In genomic region chr7:141392552-141393222, GRCm38 (mm10) we compare ENCODE assay signal across 8 mouse cellular contexts. TPM values are rescaled to one million over a fixed set of nuclear protein-coding genes. Genes with fewer than 3 reads are reported as not detected.
DNase-seq lines count a peak whose midpoint lies in the region; ATAC-seq and TF ChIP-seq lines count a peak whose summit lies in the region.

No protein-coding gene starts in this region.

- intact Hi-C loops in left cerebral cortex, postnatal 14 days (cut with DNase I) = no loop called here

- peak overlapping the region; percentile 58; the same call in 1 of the 2 replicates for H3K27ac ChIP-seq in cerebellum, adult 2 months (ENCODE audit: insufficient read depth, low read length)
- H3K27ac ChIP-seq in MEL (ENCODE audit: control insufficient read depth, low read depth, low read length) = peak overlapping the region; percentile 97
- no peak overlapping the region; the same call in 1 of the 2 replicates for H3K27ac ChIP-seq in forebrain, embryonic 14.5 days (ENCODE audit: low read depth, low read length)
- H3K27ac ChIP-seq in liver, embryonic 14.5 days = peak overlapping the region; percentile 99
- H3K27ac ChIP-seq in stomach, embryonic 14.5 days (ENCODE audit: low read length) = peak overlapping the region; percentile 52; the same call in 1 of the 2 replicates

- ATAC-seq in forebrain, embryonic 14.5 days = no peak
- ATAC-seq in liver, embryonic 14.5 days (ENCODE audit: insufficient read depth) = peak; percentile 46
- ATAC-seq in stomach, embryonic 14.5 days (ENCODE audit: insufficient number of reproducible peaks, insufficient read depth, low FRiP score, low read depth) = peak; percentile 30; the same call in 1 of the 2 replicates

- H3K4me2 ChIP-seq in forebrain, embryonic 14.5 days (ENCODE audit: low read length) = peak overlapping the region; percentile 95
- H3K4me2 ChIP-seq in liver, embryonic 14.5 days (ENCODE audit: low read depth) = peak overlapping the region; percentile 98
- peak overlapping the region; percentile 94 for H3K4me2 ChIP-seq in stomach, embryonic 14.5 days (replicated peaks; ENCODE audit: low read depth, low read length)

- H3K27me3 ChIP-seq in cerebellum, adult 2 months (ENCODE audit: control insufficient read depth, insufficient read depth, low read length) = no peaks in the 10 kb centered on the region
- H3K27me3 ChIP-seq in MEL (ENCODE audit: control insufficient read depth in 1 of 2, insufficient read depth in 2 of 2, low read length in 2 of 2) = no peaks in the 10 kb centered on the region
- no peaks in the 10 kb centered on the region for H3K27me3 ChIP-seq in forebrain, embryonic 14.5 days (replicated peaks; ENCODE audit: control insufficient read depth, insufficient read depth, low read length)
- no peaks in the 10 kb centered on the region for H3K27me3 ChIP-seq in liver, embryonic 14.5 days (ENCODE audit: control insufficient read depth, insufficient read depth, low read length)
- no peaks in the 10 kb centered on the region for H3K27me3 ChIP-seq in stomach, embryonic 14.5 days (ENCODE audit: control insufficient read depth, insufficient read depth, low read length)

- peaks cover 25% of the 10 kb centered on the region for H3K79me2 ChIP-seq in MEL (ENCODE audit: control insufficient read depth, insufficient read depth, low read length, poor library complexity)

- peak overlapping the region; percentile 74 for H3K9ac ChIP-seq in MEL (ENCODE audit: control insufficient read depth, low read depth, low read length, poor library complexity, severe bottlenecking)
- H3K9ac ChIP-seq in forebrain, embryonic 14.5 days (ENCODE audit: low read length) = peak overlapping the region; percentile 74
- peak overlapping the region; percentile 97 for H3K9ac ChIP-seq in liver, embryonic 14.5 days (replicated peaks)
- H3K9ac ChIP-seq in stomach, embryonic 14.5 days (replicated peaks; ENCODE audit: low read depth, low read length) = peak overlapping the region; percentile 52

- TF ChIP-seq EP300 in MEL (IDR thresholded peaks at IDR 0.05; ENCODE audit: low read depth in 1 of 2, low read length in 2 of 2) = peak; percentile 82 to 85
- peak; percentile 76 for TF ChIP-seq EP300 in liver, embryonic 14.5 days (IDR thresholded peaks at IDR 0.05; ENCODE audit: low read depth)

- peaks cover 6% of the 10 kb centered on the region for H3K4me1 ChIP-seq in cerebellum, adult 2 months (ENCODE audit: control insufficient read depth, insufficient read depth, low read length)
- peaks cover 13 to 29% of the 10 kb centered on the region in 2 experiments for H3K4me1 ChIP-seq in MEL (ENCODE audit: control insufficient read depth in 1 of 2, insufficient read depth in 2 of 2, low read length in 2 of 2)
- peaks cover 9% of the 10 kb centered on the region for H3K4me1 ChIP-seq in forebrain, embryonic 14.5 days (ENCODE audit: control insufficient read depth, insufficient read depth, low read length)
- H3K4me1 ChIP-seq in liver, embryonic 14.5 days (replicated peaks; ENCODE audit: control insufficient read depth in 2 of 2, insufficient read depth in 2 of 2, low read length in 1 of 2) = peaks cover 49 to 61% of the 10 kb centered on the region in 2 experiments
- peaks cover 11% of the 10 kb centered on the region for H3K4me1 ChIP-seq in stomach, embryonic 14.5 days (ENCODE audit: control insufficient read depth, insufficient read depth, low read length)

- no peak for DNase-seq in cerebellum, adult 2 months
- DNase-seq in cerebellum, postnatal 36 days = no peak
- peak; percentile 94 for DNase-seq in MEL (ENCODE audit: low read depth, low spot score)
- DNase-seq in forebrain, embryonic 14.5 days (ENCODE audit: low spot score) = no peak
- peak; percentile 90 to 92 (median 91) for DNase-seq in liver, embryonic 14.5 days (ENCODE audit: low read depth in 3 of 3, low spot score in 3 of 3)
- no peak for DNase-seq in left cerebral cortex, postnatal 14 days (ENCODE audit: low spot score in 2 of 2)
- no peak for DNase-seq in frontal cortex, postnatal 14 days (ENCODE audit: low spot score in 2 of 2)

- TF ChIP-seq CTCF in cerebellum, adult 2 months (IDR thresholded peaks at IDR 0.05; ENCODE audit: borderline replicate concordance, insufficient read depth, low read depth, low read length) = no peak
- no peak for TF ChIP-seq CTCF in MEL (IDR thresholded peaks at IDR 0.05 in 2 of 3, conservative IDR thresholded peaks at IDR 0.05 in 1 of 3; ENCODE audit: control insufficient read depth in 1 of 3, insufficient read depth in 1 of 3, low read depth in 2 of 3, low read length in 3 of 3, poor library complexity in 1 of 3, severe bottlenecking in 1 of 3)
- no peak for TF ChIP-seq CTCF in liver, embryonic 14.5 days (IDR thresholded peaks at IDR 0.05; ENCODE audit: low read depth)

- 19% methylated on average over 9 of the region's 9 CpGs for WGBS in cerebellum, adult 2 months
- 8% methylated on average over 9 of the region's 9 CpGs for WGBS in forebrain, embryonic 14.5 days
- 9% methylated on average over 9 of the region's 9 CpGs for WGBS in liver, embryonic 14.5 days (ENCODE audit: insufficient replicate concordance)
- 32% methylated on average over 9 of the region's 9 CpGs for WGBS in stomach, embryonic 14.5 days

- no peak for TF ChIP-seq POLR2A in cerebellum, adult 2 months (IDR thresholded peaks at IDR 0.05; ENCODE audit: borderline replicate concordance, insufficient read depth, low read length)
- peak in 1 of 2 experiments; percentile 62; a peak in 2 of 4 replicates for TF ChIP-seq POLR2A in MEL (IDR thresholded peaks at IDR 0.05; ENCODE audit: control insufficient read depth in 1 of 2, insufficient read depth in 1 of 2, low read depth in 1 of 2, low read length in 2 of 2, poor library complexity in 1 of 2)

- H3K9me3 ChIP-seq in MEL (replicated peaks; ENCODE audit: insufficient read depth, low read length) = no peaks in the 10 kb centered on the region
- no peaks in the 10 kb centered on the region for H3K9me3 ChIP-seq in forebrain, embryonic 14.5 days (replicated peaks; ENCODE audit: control insufficient read depth, low read length)
- no peaks in the 10 kb centered on the region for H3K9me3 ChIP-seq in liver, embryonic 14.5 days (ENCODE audit: control insufficient read depth, low read length)
- no peaks in the 10 kb centered on the region for H3K9me3 ChIP-seq in stomach, embryonic 14.5 days (ENCODE audit: control insufficient read depth, low read depth, low read length)

- H3K4me3 ChIP-seq in cerebellum, adult 2 months (replicated peaks; ENCODE audit: insufficient read depth, low read depth, low read length) = peak overlapping the region; percentile 66
- H3K4me3 ChIP-seq in MEL (ENCODE audit: control insufficient read depth in 1 of 2, insufficient read depth in 1 of 2, low read depth in 2 of 2, low read length in 2 of 2) = peak overlapping the region; percentile 77 to 78
- H3K4me3 ChIP-seq in forebrain, embryonic 14.5 days (ENCODE audit: low read depth, low read length) = peak overlapping the region; percentile 62
- H3K4me3 ChIP-seq in liver, embryonic 14.5 days (ENCODE audit: insufficient read depth in 1 of 2, low read depth in 2 of 2, low read length in 2 of 2) = peak overlapping the region; percentile 86 to 90
- H3K4me3 ChIP-seq in stomach, embryonic 14.5 days (ENCODE audit: low read depth, low read length) = peak overlapping the region; percentile 72

- TF ChIP-seq RAD21 in MEL (IDR thresholded peaks at IDR 0.05; ENCODE audit: low read depth, low read length) = no peak

- peaks cover 12 to 45% of the 10 kb centered on the region in 2 experiments for H3K36me3 ChIP-seq in MEL (ENCODE audit: control insufficient read depth in 1 of 2, insufficient read depth in 2 of 2, low read length in 2 of 2)
- peaks cover 17% of the 10 kb centered on the region for H3K36me3 ChIP-seq in forebrain, embryonic 14.5 days (ENCODE audit: control insufficient read depth, insufficient read depth, low read length)
- H3K36me3 ChIP-seq in liver, embryonic 14.5 days (replicated peaks; ENCODE audit: control insufficient read depth, insufficient read depth, low read depth) = peaks cover 22% of the 10 kb centered on the region
- H3K36me3 ChIP-seq in stomach, embryonic 14.5 days (ENCODE audit: control insufficient read depth, insufficient read depth, low read length) = peaks cover 11% of the 10 kb centered on the region; the same call in 1 of the 2 replicates

RNA-seq across cellular contexts. Expression of gene Taldo1, which starts 0.7 kb away (rescaled TPM):
- 222 and 232 TPM in 2 replicates for polyA plus RNA-seq in cerebellum, adult 2 months (2012; rRNA removed)
- total RNA-seq in MEL (2012; rRNA removed) = 415 and 498 TPM in 2 replicates
- 100 to 1,000 TPM in 1 of 2 experiments, not detected in 1; 298 TPM for polyA plus RNA-seq in MEL (2012; ENCODE audit: insufficient read depth in 1 of 2, insufficient read length in 2 of 2, low read depth in 1 of 2, low replicate concordance in 2 of 2, missing spikeins in 1 of 2)
- polyA plus RNA-seq in forebrain, embryonic 14.5 days (2014; fragmentation: Nextera tagmentation; extraction: Ambion mirVana) = 418 and 419 TPM in 2 replicates
- polyA plus RNA-seq in liver, embryonic 14.5 days (2012; rRNA removed) = 212 and 266 TPM in 2 replicates
- 427 and 428 TPM in 2 replicates for polyA plus RNA-seq in liver, embryonic 14.5 days (2014; fragmentation: Nextera tagmentation; extraction: Ambion mirVana)
- polyA plus RNA-seq in stomach, embryonic 14.5 days (2014; fragmentation: Nextera tagmentation; extraction: Ambion mirVana) = 252 and 262 TPM in 2 replicates
- total RNA-seq in left cerebral cortex, postnatal 14 days (2021) = 100 to 1,000 TPM; 102 to 119 TPM

RNA-seq across cellular contexts. Expression of gene Gatd1, which starts 21.2 kb away (rescaled TPM):
- 48.1 and 49.2 TPM in 2 replicates for polyA plus RNA-seq in cerebellum, adult 2 months (2012; rRNA removed)
- 21.0 and 21.6 TPM in 2 replicates for total RNA-seq in MEL (2012; rRNA removed)
- polyA plus RNA-seq in MEL (2012; ENCODE audit: insufficient read depth in 1 of 2, insufficient read length in 2 of 2, low read depth in 1 of 2, low replicate concordance in 2 of 2, missing spikeins in 1 of 2) = 10 to 100 TPM in 1 of 2 experiments, not detected in 1; 35.9 TPM
- polyA plus RNA-seq in forebrain, embryonic 14.5 days (2014; fragmentation: Nextera tagmentation; extraction: Ambion mirVana) = 41.7 and 43.4 TPM in 2 replicates
- 13.8 and 16.9 TPM in 2 replicates for polyA plus RNA-seq in liver, embryonic 14.5 days (2012; rRNA removed)
- polyA plus RNA-seq in liver, embryonic 14.5 days (2014; fragmentation: Nextera tagmentation; extraction: Ambion mirVana) = 8.7 and 10.3 TPM in 2 replicates
- 57.8 and 61.4 TPM in 2 replicates for polyA plus RNA-seq in stomach, embryonic 14.5 days (2014; fragmentation: Nextera tagmentation; extraction: Ambion mirVana)
- total RNA-seq in left cerebral cortex, postnatal 14 days (2021) = 10 to 100 TPM; 36.0 to 42.6 TPM

RNA-seq across cellular contexts. Expression of gene Cend1, which starts 36.6 kb away (rescaled TPM):
- 375 and 402 TPM in 2 replicates for polyA plus RNA-seq in cerebellum, adult 2 months (2012; rRNA removed)
- total RNA-seq in MEL (2012; rRNA removed) = not detected in 2 replicates
- polyA plus RNA-seq in MEL (2012; ENCODE audit: insufficient read depth in 1 of 2, insufficient read length in 2 of 2, low read depth in 1 of 2, low replicate concordance in 2 of 2, missing spikeins in 1 of 2) = not detected
- 21.3 and 25.1 TPM in 2 replicates for polyA plus RNA-seq in forebrain, embryonic 14.5 days (2014; fragmentation: Nextera tagmentation; extraction: Ambion mirVana)
- polyA plus RNA-seq in liver, embryonic 14.5 days (2012; rRNA removed) = 0.09 TPM in 1 of 2 replicates, not detected in the other
- polyA plus RNA-seq in liver, embryonic 14.5 days (2014; fragmentation: Nextera tagmentation; extraction: Ambion mirVana) = not detected in 2 replicates
- polyA plus RNA-seq in stomach, embryonic 14.5 days (2014; fragmentation: Nextera tagmentation; extraction: Ambion mirVana) = 1.8 and 1.9 TPM in 2 replicates
- 100 to 1,000 TPM; 338 to 362 TPM for total RNA-seq in left cerebral cortex, postnatal 14 days (2021)

RNA-seq across cellular contexts. Expression of gene Slc25a22, which starts 45.0 kb away (rescaled TPM):
- polyA plus RNA-seq in cerebellum, adult 2 months (2012; rRNA removed) = 328 and 384 TPM in 2 replicates
- 17.7 and 23.8 TPM in 2 replicates for total RNA-seq in MEL (2012; rRNA removed)
- polyA plus RNA-seq in MEL (2012; ENCODE audit: insufficient read depth in 1 of 2, insufficient read length in 2 of 2, low read depth in 1 of 2, low replicate concordance in 2 of 2, missing spikeins in 1 of 2) = 10 to 100 TPM in 1 of 2 experiments, not detected in 1; 46.0 TPM
- polyA plus RNA-seq in forebrain, embryonic 14.5 days (2014; fragmentation: Nextera tagmentation; extraction: Ambion mirVana) = 56.0 and 81.6 TPM in 2 replicates
- polyA plus RNA-seq in liver, embryonic 14.5 days (2012; rRNA removed) = 19.6 and 23.8 TPM in 2 replicates
- polyA plus RNA-seq in liver, embryonic 14.5 days (2014; fragmentation: Nextera tagmentation; extraction: Ambion mirVana) = 11.0 and 13.5 TPM in 2 replicates
- polyA plus RNA-seq in stomach, embryonic 14.5 days (2014; fragmentation: Nextera tagmentation; extraction: Ambion mirVana) = 31.5 and 34.0 TPM in 2 replicates
- 100 to 1,000 TPM; 331 to 339 TPM for total RNA-seq in left cerebral cortex, postnatal 14 days (2021)

RNA-seq across cellular contexts. Expression of gene Pidd1, which starts 51.1 kb away (rescaled TPM):
- polyA plus RNA-seq in cerebellum, adult 2 months (2012; rRNA removed) = 3.2 and 4.4 TPM in 2 replicates
- 5.0 and 6.4 TPM in 2 replicates for total RNA-seq in MEL (2012; rRNA removed)
- 10 to 100 TPM in 1 of 2 experiments, not detected in 1; 27.2 TPM for polyA plus RNA-seq in MEL (2012; ENCODE audit: insufficient read depth in 1 of 2, insufficient read length in 2 of 2, low read depth in 1 of 2, low replicate concordance in 2 of 2, missing spikeins in 1 of 2)
- polyA plus RNA-seq in forebrain, embryonic 14.5 days (2014; fragmentation: Nextera tagmentation; extraction: Ambion mirVana) = 5.4 and 5.6 TPM in 2 replicates
- 15.5 and 18.7 TPM in 2 replicates for polyA plus RNA-seq in liver, embryonic 14.5 days (2012; rRNA removed)
- polyA plus RNA-seq in liver, embryonic 14.5 days (2014; fragmentation: Nextera tagmentation; extraction: Ambion mirVana) = 6.1 and 9.4 TPM in 2 replicates
- 8.5 and 10.1 TPM in 2 replicates for polyA plus RNA-seq in stomach, embryonic 14.5 days (2014; fragmentation: Nextera tagmentation; extraction: Ambion mirVana)
- total RNA-seq in left cerebral cortex, postnatal 14 days (2021) = 1 to 10 TPM; 1.2 to 2.4 TPM

Comparison
In these comparisons a context has a peak if more than half of its experiments do, and no peak if none do; other contexts are left out.
1. DNase-seq: peak in MEL (single experiment) and liver, embryonic 14.5 days (3 of 3); none in cerebellum, adult 2 months (0 of 2), cerebellum, postnatal 36 days (0 of 2), forebrain, embryonic 14.5 days (single experiment), left cerebral cortex, postnatal 14 days (0 of 2) and frontal cortex, postnatal 14 days (0 of 2).
2. RNA of gene Cend1, which starts 36.6 kb away (polyA plus RNA-seq): 375 to 402 TPM in cerebellum, adult 2 months; 21.3 to 25.1 TPM in forebrain, embryonic 14.5 days, 1.8 to 1.9 TPM in stomach, embryonic 14.5 days, 0.09 TPM in liver, embryonic 14.5 days and not detected in MEL; every median in the first group is over 10 times any median in the second.
3. Peak in every context shown above with its lines, with median percentiles within 50 percentile points of each other: H3K4me3 ChIP-seq, H3K9ac ChIP-seq and H3K4me2 ChIP-seq.